Mouse (Mus musculus) hindbrain, postnatal 0 days (tissue): ENCODE measurements around the gene Rapgef5. TPM values are rescaled to one million over a fixed set of nuclear protein-coding genes. Genes with fewer than 3 reads are reported as not detected.

Experiments used
- ATAC-seq: fragments of 200-750 bp; cut with Nextera tagmentation; 2 replicates; pipeline ENCODE4 v1.8.0; 2017; ENCODE audit warnings: mild to moderate bottlenecking, moderate TSS enrichment, moderate library complexity
- DNase-seq: peaks from one replicate; pipeline ENCODE4 v3.0.0-alpha.2; 2015; ENCODE audit warnings: low spot score
- H3K27ac ChIP-seq: fragments of 300-500 bp; sonication (generic); 2 replicates; pipeline ENCODE4 v1.5.1; 2014; ENCODE audit warnings: mild to moderate bottlenecking
- H3K27me3 ChIP-seq: fragments of 300-500 bp; sonication (generic); 2 replicates; pipeline ENCODE4 v1.6.1; 2014; ENCODE audit warnings: low read length, mixed read lengths; ENCODE audit not compliant: insufficient read depth
- H3K36me3 ChIP-seq: fragments of 300-500 bp; sonication (generic); 2 replicates; pipeline ENCODE4 v1.6.1; 2014; ENCODE audit warnings: low read length, mixed read lengths; ENCODE audit not compliant: insufficient read depth
- H3K4me1 ChIP-seq: fragments of 300-500 bp; sonication (generic); 2 replicates; pipeline ENCODE4 v1.6.1; 2014; ENCODE audit warnings: antibody characterized with exemption, low read length, mixed read lengths; ENCODE audit not compliant: insufficient read depth
- H3K4me2 ChIP-seq: fragments of 300-500 bp; sonication (generic); 2 replicates; pipeline ENCODE4 v1.6.1; 2014; ENCODE audit warnings: low read depth, mild to moderate bottlenecking, low read length, moderate library complexity, mixed read lengths
- H3K4me3 ChIP-seq: fragments of 300-500 bp; sonication (generic); 2 replicates; pipeline ENCODE4 v1.5.1; 2014; ENCODE audit warnings: low read length
- H3K9ac ChIP-seq: fragments of 300-500 bp; sonication (generic); replicated peaks from 2 replicates; pipeline ENCODE4 v1.6.1; 2014; ENCODE audit warnings: mild to moderate bottlenecking, low read length, moderate library complexity, mixed read lengths
- H3K9me3 ChIP-seq: fragments of 300-500 bp; sonication (generic); 2 replicates; pipeline ENCODE4 v1.6.1; 2016; ENCODE audit warnings: low read length, mixed read lengths
- CTCF ChIP-seq: IDR thresholded peaks from 2 replicates; pipeline ENCODE4 v1.5.1; 2016; ENCODE audit warnings: antibody characterized with exemption, control low read depth, low read depth
- WGBS: fragments of 180-500 bp; shearing (Covaris S2); extraction: QIAGEN DNeasy Blood & Tissue Kit; methylation state at CpG from one replicate; pipeline ENCODE4 v1.1.7; 2014; 5-methylcytosine and 5-hydroxymethylcytosine counted together
- polyA plus RNA-seq: library from polyadenylated mRNA; unstranded; fragments of >200 nt; fragmentation: Nextera tagmentation; extraction: Ambion mirVana; gene quantifications from 2 replicates; pipeline ENCODE4 v1.2.1, GENCODE M21; 2015
- total RNA-seq: library from RNA; depleted of rRNA; stranded (reverse); fragments of >200 nt; gene quantifications from 2 replicates; pipeline ENCODE4 v1.2.3, GENCODE M21; 2014

Gene Rapgef5
- total and polyA plus RNA-seq, 2 experiments from 2014 or later: 25.5 to 38.4 TPM

- H3K27ac ChIP-seq: no peak overlapping the region
- ATAC-seq (no peak), DNase-seq (no peak)
- no peak overlapping the region for H3K9ac ChIP-seq
- H3K9me3 ChIP-seq: no peaks in the 10 kb centered on the region
- no peaks in the 10 kb centered on the region; the same call in 1 of the 2 replicates for H3K4me1 ChIP-seq
- TF ChIP-seq CTCF: no peak
- H3K4me3 ChIP-seq: no peak overlapping the region
- WGBS: 66% methylated on average over 6 of the region's 6 CpGs
- no peak overlapping the region for H3K4me2 ChIP-seq
- no peaks in the 10 kb centered on the region for H3K36me3 ChIP-seq
- no peaks in the 10 kb centered on the region for H3K27me3 ChIP-seq
Measured at GRCm38 (mm10) chr12:117661871-117662270, 145.6 kb downstream of the Rapgef5 start.

- ATAC-seq (no peak), DNase-seq (no peak)
- H3K4me1 ChIP-seq: no peaks in the 10 kb centered on the region; the same call in 1 of the 2 replicates
- H3K27me3 ChIP-seq: no peaks in the 10 kb centered on the region
- 64% methylated on average over 5 of the region's 5 CpGs for WGBS
- no peak overlapping the region for H3K9ac ChIP-seq
- H3K36me3 ChIP-seq: no peaks in the 10 kb centered on the region
- H3K27ac ChIP-seq: no peak overlapping the region
- no peak overlapping the region for H3K4me2 ChIP-seq
- no peak for TF ChIP-seq CTCF
- no peak overlapping the region for H3K4me3 ChIP-seq
- H3K9me3 ChIP-seq: no peaks in the 10 kb centered on the region
Measured at GRCm38 (mm10) chr12:117663637-117664036, 147.4 kb downstream of the Rapgef5 start.

GRCm38 (mm10) chr12:117664644-117665043, 148.4 kb downstream of the Rapgef5 start:
- DNase-seq (no peak), ATAC-seq (no peak)
- WGBS: 73% methylated on average over 5 of the region's 5 CpGs
- no peaks in the 10 kb centered on the region for H3K27me3 ChIP-seq
- H3K27ac ChIP-seq: no peak overlapping the region
- no peaks in the 10 kb centered on the region for H3K9me3 ChIP-seq
- no peak overlapping the region for H3K9ac ChIP-seq
- TF ChIP-seq CTCF: no peak
- H3K4me3 ChIP-seq: no peak overlapping the region
- H3K4me1 ChIP-seq: no peaks in the 10 kb centered on the region; the same call in 1 of the 2 replicates
- H3K36me3 ChIP-seq: no peaks in the 10 kb centered on the region
- no peak overlapping the region for H3K4me2 ChIP-seq

GRCm38 (mm10) chr12:117666391-117666790, 150.1 kb downstream of the Rapgef5 start:
- no peaks in the 10 kb centered on the region for H3K9me3 ChIP-seq
- no peak overlapping the region for H3K4me2 ChIP-seq
- no peak overlapping the region for H3K27ac ChIP-seq
- no peak overlapping the region for H3K4me3 ChIP-seq
- H3K4me1 ChIP-seq: no peaks in the 10 kb centered on the region; the same call in 1 of the 2 replicates
- no peak for TF ChIP-seq CTCF
- DNase-seq (no peak), ATAC-seq (no peak)
- H3K27me3 ChIP-seq: no peaks in the 10 kb centered on the region
- H3K36me3 ChIP-seq: no peaks in the 10 kb centered on the region
- 99% methylated on average over 3 of the region's 3 CpGs for WGBS
- no peak overlapping the region for H3K9ac ChIP-seq

- 81% methylated on average over 10 of the region's 10 CpGs for WGBS
- Histone ChIP-seq H3K9ac (no peak overlapping the region), H3K4me3 (no peak overlapping the region), H3K36me3 (no peaks in the 10 kb centered on the region), H3K27ac (no peak overlapping the region), H3K4me1 (no peaks in the 10 kb centered on the region), H3K9me3 (no peaks in the 10 kb centered on the region), H3K27me3 (no peaks in the 10 kb centered on the region), H3K4me2 (no peak overlapping the region)
- DNase-seq: no peak
- no peak for TF ChIP-seq CTCF
- no peak for ATAC-seq
Measured at GRCm38 (mm10) chr12:117669610-117670400, 153.5 kb downstream of the Rapgef5 start.

- Histone ChIP-seq H3K4me2 (no peak overlapping the region), H3K4me3 (no peak overlapping the region), H3K9me3 (no peaks in the 10 kb centered on the region), H3K27ac (no peak overlapping the region), H3K36me3 (no peaks in the 10 kb centered on the region), H3K9ac (no peak overlapping the region), H3K4me1 (no peaks in the 10 kb centered on the region), H3K27me3 (no peaks in the 10 kb centered on the region)
- TF ChIP-seq CTCF: no peak
- no peak for DNase-seq
- WGBS: 75% methylated on average over 2 of the region's 2 CpGs
- ATAC-seq: no peak
Measured at GRCm38 (mm10) chr12:117673188-117673587, 156.9 kb downstream of the Rapgef5 start.

- H3K4me1 ChIP-seq: no peaks in the 10 kb centered on the region
- DNase-seq: no peak
- H3K9ac ChIP-seq: no peak overlapping the region
- no peaks in the 10 kb centered on the region for H3K9me3 ChIP-seq
- no peak overlapping the region for H3K4me2 ChIP-seq
- ATAC-seq: no peak
- H3K27ac ChIP-seq: no peak overlapping the region
- WGBS: 97% methylated on average over 2 of the region's 2 CpGs
- H3K4me3 ChIP-seq: no peak overlapping the region
- no peaks in the 10 kb centered on the region for H3K27me3 ChIP-seq
- no peaks in the 10 kb centered on the region for H3K36me3 ChIP-seq
- no peak for TF ChIP-seq CTCF
Measured at GRCm38 (mm10) chr12:117674511-117674910, 158.2 kb downstream of the Rapgef5 start.
